Mouse (Mus musculus) erythroblast, adult 5-6 weeks (primary cell): ENCODE results near the gene Ppfibp2. TPM values are rescaled to one million over a fixed set of nuclear protein-coding genes. Genes with fewer than 3 reads are reported as not detected.
A peak's percentile ranks its signal among the peaks of the same experiment; 100 is the strongest.

ENCODE experiments used
- ATAC-seq: replicated peaks from 2 replicates; pipeline ENCODE4 v1.8.0; 2016; ENCODE audit warnings: moderate number of reproducible peaks, mild to moderate bottlenecking, moderate TSS enrichment, inconsistent platforms; ENCODE audit not compliant: poor library complexity, low FRiP score, severe bottlenecking
- total RNA-seq, 2 experiments: library from RNA; stranded (forward) in 1 of 2; stranded (reverse) in 1 of 2; fragments of 150-400 nt in 1 of 2; fragments of 200-764, 138-1000 nt in 1 of 2; gene quantifications; 2 replicates each; pipeline versions ENCODE4 v1.2.3 to v1.2.4; 2015 to 2017; ENCODE audit warnings: low replicate concordance in 2 of 2

Gene Ppfibp2
- total RNA-seq (2015; ENCODE audit: low replicate concordance) (2.3 and 2.9 TPM in 2 replicates), total RNA-seq (2017; ENCODE audit: low replicate concordance) (2.4 and 3.1 TPM in 2 replicates)

DNA sequence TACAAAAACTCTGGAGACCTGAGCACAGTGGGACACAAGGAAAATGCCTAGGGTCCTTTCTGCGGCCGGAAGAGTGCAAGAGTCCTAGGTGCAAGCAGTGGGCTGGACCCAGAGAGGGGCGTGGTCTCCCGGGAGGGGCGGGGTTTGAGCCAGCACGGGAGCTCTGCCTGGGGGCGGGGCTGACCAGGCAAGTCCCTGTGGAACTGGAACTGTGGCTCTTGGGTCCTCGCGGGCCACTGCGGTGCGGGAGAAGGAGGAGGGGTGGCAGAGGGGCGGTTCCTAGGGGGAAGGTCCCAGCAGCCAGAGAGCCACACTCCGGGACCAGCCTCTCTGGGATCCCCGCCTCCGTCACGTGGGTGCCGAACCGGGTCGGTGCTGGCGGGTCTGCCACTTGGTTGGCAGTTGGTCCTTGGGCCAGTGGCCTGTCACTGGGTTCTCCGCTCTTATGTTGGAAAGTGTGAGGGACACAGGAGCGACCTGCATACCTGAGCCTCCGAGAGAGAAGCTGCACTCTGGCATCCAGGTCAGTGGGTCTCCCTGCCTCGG is at the start of gene Ppfibp2:
Gene Ppfibp2 (plus strand): TSS at position 351 of the 546 bp plus-strand sequence.
- ATAC-seq = peak; percentile 91

DNA sequence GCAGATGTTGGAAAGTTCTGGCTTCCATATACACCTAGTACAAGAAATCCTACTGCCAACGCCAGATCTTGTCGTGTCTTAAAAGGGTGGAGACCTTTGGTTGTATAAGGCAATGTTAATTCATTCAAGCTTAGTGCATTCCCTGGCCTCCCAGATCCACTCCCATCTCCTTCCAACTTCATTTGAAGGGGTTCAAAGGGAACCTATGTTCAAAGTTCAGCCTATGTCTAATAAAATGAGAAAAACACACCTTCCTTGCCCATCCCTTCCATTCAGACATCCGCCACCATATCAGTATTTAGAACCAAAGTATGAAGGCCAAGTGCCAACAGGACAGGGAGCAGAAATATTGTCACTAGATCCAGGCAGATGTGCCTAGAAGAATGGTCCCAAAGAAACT is 47.1 kb upstream of the Ppfibp2 start:
- ATAC-seq = no peak

DNA sequence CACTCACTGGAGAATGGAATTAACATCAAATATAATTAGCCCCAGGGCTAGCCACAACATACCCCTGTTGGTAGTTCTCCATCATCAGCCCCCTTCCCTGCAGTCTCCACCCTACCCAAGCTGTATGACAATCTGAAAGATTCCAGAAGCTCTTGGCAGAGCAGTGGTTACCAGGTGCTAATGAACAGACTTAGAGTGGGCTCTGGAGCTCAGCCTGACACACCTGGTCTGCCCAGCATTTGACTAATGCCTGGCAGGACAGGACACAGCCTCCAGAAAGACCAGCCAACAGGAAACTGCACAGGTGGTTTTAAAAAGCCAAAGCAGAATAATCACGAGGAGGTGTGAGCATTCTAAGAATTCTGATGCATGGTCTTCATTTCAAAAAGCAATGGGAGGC is 41.5 kb upstream of the Ppfibp2 start:
- ATAC-seq = no peak

DNA sequence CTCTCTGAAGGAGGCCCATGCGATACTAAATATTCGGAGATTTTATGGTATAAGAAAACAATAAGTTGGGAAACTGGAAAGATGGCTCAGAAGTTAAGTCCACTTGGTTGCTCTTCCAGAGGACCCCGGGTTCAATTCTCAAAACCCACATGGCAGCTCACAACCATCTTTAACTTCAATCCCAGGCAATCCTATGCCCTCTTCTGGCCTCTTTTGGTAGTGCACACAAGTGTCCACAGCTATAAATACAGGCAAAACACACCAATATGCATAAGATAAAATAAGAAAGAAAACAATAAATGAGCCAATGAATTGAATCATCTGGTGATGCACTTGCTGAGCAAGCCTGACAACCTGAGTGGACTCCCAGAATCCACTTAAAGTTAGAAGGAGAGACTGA is 39.1 kb upstream of the Ppfibp2 start:
- ATAC-seq = no peak

DNA sequence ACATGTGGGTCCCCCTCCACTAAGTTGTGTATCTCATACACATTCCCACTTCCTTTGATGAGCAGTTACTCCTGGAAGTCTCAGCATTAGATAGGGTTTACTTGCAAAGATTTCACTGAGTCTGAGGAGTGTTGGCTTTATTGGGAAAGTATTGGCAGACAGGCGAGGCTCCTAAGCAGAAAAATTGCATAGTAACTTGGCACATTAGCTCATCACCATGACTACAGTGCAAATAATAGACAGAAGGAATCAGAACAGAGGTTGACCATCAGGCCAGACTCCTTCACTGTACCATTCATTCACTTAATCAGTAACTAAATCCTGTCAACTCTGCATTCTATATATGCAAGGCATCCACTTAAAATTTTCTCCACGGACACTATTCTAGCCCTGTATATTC is 34.3 kb upstream of the Ppfibp2 start:
- ATAC-seq = no peak

DNA sequence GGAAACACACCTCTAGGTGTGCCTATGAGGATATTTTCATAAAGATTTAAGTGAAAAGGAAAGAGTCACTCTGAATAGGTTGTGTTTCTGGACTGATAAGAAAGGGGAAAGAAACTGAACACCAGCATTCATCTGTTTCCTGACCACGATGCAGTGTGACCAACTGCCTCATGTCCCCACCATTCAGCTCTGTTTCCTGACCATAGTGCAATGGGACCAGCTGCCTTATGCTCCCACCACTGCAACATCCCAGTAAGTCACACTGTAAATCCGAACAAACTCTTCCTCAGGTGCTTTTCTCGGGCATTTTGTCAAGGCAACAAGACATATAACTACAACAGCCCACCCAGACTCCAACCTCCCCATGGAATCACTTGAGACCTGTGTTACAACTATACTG is 33.4 kb upstream of the Ppfibp2 start:
- no peak for ATAC-seq

DNA sequence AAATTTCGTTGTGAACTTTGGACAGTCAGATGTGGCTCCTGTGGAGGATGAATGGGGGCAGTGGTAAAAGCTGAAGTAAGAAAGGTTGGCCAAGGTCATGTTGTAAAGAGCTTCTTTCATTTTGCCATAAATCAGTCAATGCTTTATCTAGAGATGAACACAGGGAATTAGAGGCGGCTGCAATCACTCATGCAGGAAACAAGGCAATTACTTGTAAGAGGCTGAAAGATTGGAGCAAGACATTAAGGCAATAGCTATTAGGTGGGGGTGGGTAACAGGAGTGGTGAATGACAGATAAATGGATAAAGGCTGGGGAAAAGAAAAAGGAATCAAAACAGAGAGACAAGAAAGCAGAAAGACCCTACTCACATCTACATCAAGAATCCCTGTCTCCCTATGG is 31.3 kb upstream of the Ppfibp2 start:
- no peak for ATAC-seq

DNA sequence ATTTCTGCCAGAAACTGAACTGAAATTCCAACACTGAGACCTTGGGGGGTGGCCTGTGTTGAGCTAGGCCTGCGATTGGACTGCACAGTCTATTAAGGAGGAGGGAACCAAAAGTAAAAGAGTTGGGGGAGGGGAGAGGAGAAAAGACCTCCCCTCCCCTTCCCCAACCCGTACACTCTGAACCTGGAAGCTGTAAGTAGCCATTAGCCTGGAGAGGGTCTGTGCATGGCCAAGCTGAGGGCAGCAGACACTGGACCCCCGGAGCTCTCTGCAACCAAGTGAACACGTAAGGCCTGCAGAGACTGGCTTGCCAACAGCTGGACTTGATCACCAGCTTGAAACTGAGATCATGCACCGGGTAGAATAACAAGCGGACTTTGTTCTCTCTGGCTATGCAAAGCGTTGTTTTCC is 27.7 kb upstream of the Ppfibp2 start, which contains the start of gene Olfml1:
Gene Olfml1 (plus strand): TSS at position 186 of the 411 bp plus-strand sequence.
- no peak for ATAC-seq

DNA sequence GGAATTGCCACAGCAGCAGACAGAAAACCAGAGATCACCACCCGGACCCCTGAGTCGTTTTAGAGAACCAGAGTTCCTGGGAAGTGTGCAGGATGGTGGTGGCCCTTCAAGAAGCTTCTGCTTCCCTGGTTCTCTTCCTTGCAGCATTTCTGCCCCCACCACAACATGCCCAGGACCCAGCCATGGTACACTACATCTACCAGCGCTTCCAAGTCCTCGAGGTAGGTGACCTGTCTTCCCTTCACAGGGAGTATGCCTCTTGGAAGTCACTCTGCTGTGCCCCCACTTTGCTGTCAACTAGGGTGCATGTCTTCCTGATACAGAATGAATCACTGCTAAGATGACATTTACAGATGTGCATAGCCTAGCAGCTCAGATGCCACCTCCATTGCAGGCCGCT is 27.3 kb upstream of the Ppfibp2 start:
- no peak for ATAC-seq

DNA sequence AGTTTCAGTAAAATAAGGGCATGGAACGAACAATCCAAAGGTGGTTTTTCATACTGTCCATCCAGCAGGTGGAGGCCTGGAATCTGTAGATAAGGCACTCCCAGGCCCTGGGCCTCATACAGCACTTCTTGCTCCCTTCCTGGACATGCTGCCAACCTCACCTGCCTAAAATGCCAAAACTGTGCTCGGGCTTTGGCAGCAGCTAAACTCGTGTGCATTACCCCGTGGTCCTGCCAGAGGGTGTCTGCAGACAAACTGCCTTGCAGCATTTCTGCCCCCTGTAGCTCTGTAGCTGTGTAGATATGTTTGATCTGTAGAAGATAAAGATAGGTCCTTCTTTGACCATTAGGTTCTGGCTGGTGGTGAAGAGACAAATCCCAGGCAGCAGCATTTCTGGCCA is 26.0 kb upstream of the Ppfibp2 start:
- ATAC-seq = no peak

DNA sequence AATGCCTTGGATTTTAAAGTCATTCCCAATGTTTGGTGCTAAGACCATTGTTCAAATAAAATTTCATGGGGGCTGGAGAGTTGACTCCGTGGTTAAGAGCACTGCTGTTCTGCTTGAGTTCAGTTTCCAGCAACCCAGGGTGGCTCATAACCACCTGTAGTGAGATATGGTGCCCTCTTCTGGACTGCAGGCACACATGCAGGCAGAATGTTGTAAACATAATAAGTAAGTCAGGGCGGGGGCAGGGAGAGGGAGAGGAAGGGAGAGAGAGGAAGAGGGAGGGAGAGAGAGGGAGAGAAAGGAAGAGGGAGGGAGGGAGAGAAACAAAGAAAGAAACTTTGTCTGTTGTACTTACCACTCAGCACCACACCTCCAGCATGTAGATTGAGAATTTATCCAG is 21.2 kb upstream of the Ppfibp2 start:
- no peak for ATAC-seq

DNA sequence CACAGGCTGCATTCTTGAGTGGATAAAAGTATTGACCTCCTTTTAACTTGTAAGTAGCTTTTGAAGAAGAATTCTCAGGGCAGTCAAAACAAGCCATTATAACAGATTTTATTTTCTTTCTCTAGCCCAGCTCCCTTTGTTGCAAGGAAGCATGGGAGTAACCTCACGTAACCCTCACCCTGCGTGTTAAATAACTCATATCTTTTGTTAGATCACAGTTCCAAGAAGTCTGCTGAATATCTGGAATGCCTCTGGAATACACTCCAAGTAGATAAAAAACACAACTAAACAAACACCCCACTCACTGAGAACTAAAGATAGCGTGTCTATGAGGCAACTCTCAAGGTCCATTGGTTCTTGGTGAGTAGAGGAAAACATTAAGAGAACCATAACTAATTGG is 20.7 kb upstream of the Ppfibp2 start:
- ATAC-seq = no peak

DNA sequence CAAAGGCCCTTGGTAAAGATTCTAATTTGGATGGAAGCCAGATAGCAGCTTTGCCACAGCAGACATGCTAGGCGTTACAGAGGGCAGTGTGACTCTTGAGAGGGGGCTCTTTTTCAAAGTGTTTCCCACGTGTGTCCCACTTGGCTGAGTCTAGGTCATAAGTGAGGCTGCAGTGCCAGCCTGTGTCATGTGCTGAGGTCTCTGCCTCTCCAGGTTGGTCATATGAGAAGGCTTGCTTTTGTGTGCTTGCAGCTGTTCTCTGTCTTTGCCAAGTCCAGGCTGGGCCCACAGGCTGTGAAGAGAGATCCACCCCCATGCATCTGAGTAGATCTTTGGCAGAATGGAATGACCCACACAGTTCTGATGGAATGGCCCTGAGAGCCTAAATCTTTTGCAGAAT is 2.4 kb upstream of the Ppfibp2 start:
- ATAC-seq = no peak

DNA sequence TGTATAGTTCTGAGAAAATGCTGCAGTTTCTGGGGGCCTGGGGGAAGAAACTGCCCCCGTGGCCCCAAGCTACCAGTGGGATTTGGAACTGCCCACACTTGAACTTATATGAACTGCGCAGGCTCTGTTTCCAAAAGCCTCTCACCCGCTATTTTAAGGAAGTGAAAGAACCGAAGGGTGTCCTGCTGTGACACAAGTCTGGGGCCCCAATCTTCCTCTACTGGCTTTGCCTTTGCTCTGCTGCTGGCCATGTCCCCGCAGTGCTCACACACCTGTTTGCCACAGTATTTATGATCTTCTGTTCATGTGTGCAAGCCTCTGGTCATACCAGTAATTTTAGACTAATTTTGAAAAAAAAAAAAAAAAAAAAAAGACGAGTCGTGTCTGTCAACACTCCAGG is 1.1 kb upstream of the Ppfibp2 start:
- ATAC-seq = no peak

DNA sequence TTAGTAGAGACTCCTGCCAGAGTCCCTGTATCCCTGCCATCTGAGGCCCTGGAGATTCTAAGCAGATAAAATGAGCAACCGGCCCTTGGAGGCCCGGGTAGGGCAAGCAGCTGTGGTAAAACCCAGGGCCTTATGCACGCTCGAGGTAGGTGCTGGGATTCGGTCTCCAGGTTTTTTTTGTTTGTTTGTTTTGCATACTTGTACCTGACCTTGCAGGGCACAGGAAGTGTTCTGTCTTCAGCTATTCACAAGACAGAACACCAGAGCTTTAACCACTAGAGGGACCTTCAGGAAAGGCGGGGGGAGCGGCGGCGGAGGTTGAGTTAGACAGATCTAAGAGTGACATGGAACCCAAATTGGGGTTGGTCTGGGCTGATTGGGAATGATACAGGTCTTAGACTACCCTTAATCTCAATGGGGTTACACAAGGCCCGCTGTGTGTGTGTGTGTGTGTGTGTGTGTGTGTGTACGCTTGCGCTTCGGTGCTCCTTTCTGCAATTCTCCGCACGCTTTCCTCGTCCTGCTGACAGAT is 616 bp upstream of the Ppfibp2 start:
- ATAC-seq = peak; percentile 52; the same call in 1 of the 2 replicates

DNA sequence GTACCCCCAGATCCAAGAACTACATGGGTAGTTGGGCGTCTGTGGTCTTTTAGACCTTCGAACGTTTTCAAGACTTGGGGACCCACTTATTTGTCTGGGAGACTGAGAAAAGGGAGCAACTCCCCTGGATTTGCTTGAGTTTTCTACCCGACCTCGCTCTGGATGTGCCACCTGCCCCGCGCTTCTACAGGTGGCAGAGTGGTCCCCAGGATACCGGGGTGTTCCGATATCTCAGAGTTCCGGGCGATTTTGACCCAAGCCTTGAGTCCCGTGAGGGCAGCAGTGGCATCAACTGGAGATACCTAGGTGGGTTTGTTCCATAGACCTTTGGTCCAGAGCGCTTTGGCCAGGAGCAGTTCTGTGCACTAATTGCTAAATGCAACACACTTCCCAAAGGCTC is 419 bp downstream of the Ppfibp2 start:
- ATAC-seq = no peak

DNA sequence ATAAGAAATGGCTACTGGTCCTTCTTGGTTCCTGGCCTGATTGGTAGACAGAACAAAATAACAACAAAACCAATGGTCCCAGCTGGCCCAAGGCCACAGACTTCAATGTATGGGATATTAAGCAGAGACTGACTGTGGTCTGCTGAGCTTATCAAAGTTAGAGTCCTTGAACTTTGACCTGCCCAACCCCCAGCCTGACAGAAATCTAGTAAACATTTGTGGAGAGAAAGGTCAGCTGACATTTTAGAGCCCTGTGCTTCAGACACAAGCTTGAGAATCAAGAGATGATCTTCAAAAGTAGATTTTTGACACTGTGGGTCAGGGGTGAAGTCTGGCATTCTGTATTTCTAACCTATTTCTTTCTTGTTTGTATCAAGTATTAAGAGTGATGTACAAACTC is 1.7 kb downstream of the Ppfibp2 start:
- no peak for ATAC-seq

DNA sequence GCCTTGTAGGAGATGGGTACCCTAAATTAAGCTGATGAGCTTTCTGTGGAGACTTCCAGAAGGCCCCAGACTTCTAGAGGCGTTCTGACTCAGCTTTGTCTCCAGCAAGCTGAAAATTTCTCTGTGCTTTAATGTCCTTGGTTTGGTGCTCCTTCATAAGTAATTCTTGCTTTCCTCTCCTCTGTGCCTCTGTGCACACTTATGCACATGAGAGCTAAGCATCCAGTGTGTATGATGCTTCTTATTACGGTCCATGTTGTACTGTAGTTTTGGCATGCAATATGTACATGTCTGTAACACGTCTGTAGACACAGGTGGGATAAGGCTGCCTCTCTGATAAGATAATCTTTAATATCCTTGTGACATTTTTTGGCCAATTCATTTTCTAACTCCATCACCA is 2.9 kb downstream of the Ppfibp2 start:
- no peak for ATAC-seq

DNA sequence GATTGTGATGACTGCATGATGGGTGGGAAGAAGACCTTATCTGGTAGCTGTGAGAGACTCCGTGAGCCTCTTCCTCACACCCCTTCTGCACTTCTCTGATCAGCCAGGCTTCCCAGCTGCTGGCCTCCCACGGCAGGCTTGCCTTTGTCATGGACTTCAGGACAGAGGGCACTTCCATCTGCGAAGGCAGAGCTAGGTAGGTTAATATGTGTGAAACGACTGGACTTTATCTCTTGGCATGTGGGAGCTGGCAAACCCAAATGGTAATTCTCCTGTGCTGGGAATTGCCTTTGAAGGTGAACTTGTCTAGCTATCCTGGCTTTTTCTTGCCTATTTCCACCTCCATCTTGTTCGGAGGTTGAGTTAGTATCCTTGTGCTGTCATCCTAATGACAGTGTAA is 5.6 kb downstream of the Ppfibp2 start:
- ATAC-seq = no peak

DNA sequence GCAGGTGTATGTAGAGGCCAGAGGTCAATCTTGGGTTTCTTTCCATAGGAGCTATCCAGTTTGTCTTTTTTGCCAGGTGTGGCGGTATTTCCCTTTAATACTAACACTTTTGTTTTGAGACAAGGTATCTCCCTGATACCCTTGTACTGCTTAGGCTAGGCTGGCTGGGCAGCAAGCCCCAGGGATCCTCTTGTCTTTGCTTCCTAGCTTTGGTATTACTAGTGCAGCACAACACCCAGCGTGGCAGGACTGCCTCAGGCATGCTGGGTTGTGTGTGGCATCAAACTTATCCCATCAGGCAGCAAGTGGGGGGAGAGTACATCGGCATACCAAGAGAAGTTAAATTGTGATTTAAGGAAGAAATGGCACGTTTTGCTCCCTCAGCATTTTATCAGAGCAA is 7.5 kb downstream of the Ppfibp2 start:
- ATAC-seq = no peak

DNA sequence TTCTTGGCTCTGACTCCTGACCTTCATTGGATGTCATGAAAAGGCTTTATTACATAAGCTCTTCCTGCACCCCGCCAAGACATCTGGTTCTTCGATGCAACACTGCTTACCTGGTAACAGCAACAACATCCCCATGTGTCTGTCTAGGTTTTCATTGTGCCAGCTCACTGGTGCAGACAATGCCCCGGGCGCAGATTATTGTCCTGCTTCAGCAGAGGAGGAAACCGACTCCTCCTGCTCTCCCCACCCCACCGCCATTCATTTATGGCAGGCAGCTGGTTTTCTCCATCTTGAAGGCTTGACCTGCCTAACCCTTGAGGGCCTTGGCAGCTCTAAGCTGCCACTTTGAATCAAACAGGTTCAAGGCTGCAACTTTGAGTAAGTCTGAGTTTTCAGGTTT is 7.9 kb downstream of the Ppfibp2 start:
- ATAC-seq = no peak

DNA sequence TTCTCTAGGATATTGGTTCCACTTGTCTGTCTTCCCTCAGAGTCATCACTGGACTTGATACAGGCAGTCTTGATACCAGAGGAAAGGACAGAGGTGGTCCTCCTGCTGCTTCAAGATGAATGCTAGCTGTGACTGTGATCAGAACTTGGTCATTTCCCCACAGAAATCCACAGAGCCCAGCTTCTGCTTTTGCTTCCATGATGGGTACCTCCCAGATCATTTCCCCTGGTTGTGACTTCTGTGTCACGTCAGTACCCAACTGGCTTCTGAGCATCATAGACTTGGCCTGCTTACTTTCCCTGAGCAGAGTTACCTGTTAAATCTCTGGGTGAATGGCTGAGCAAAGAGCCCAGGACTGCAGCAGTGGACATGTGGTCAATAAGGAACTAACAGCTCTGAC is 12.8 kb downstream of the Ppfibp2 start:
- ATAC-seq = no peak
